Mouse (Mus musculus) skeletal muscle tissue, adult 2 months (tissue): Measurements from ENCODE around the gene Lrrk2.
A peak's percentile ranks its signal among the peaks of the same experiment; 100 is the strongest.

Source experiments
- DNase-seq: peaks from one replicate; pipeline ENCODE4 v3.0.0-alpha.2; 2012; ENCODE audit warnings: low read depth, low spot score

Gene Lrrk2

DNA sequence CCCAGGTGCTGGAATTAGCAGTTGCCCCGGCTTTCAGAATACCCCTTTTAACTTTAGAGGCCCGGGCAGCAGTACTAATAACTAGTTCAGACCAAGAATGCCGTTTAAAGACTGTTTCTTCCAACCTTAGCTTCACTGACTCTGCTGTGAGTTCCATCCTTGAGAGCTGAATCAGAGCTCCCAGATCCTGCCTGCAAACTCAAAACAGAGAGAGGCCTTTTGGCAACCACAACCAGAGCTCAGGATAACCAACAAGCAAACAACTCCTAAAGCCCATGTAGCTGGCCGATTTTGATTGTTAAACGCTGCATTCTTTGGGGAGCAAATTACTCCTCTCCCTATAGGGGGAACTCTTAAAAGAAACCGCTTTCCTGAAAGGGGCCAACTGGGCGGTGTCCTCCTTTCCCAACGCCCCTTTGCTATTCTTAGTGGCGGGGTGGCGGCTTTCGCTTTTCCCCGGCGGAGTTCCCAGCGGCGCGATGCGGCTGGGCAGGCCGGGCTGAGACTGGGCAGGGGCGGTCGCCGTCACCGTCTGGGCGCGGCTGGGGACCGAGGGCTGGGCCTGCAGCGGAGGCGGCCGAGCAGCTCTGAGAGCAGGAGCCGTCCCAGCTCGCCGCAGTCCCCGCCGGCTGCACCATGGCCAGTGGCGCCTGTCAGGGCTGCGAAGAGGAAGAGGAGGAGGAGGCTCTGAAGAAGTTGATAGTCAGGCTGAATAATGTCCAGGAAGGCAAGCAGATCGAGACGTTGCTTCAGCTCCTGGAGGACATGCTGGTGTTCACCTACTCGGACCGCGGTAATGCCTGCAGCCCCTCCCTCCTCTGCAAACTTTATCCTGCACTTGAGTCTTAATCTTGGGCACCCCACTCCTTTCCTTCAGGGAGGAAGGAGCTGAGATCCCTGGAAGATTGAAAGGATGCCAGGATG lies at the start of gene Lrrk2:
Lrrk2 (plus strand) TSS at position 531 of the 924 bp plus-strand sequence.
- DNase-seq = peak; percentile 62

DNA sequence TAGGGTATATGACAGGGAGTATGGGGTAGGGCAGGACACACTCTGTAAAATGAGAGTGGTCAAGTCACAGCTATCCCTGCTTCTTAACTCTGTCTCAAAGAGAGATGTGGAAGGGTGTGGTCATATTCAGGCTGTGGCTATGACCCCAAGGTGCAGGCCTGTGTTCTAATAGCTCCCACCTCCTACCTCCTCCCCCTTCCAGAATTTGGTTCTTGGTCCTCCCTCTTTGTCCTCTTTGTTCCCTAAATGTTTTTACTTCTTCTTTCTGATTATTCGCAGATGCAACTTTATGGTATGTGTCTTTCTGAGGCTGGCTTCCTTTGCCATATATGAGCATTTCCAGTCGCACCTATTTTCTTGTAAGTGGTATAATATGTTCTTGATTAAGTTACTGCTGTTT lies 48.5 kb upstream of the Lrrk2 start:
- no peak for DNase-seq

GRCm38 (mm10) chr15:91629137-91629536 lies 43.8 kb upstream of the Lrrk2 start:
- no peak for DNase-seq

GRCm38 (mm10) chr15:91632473-91632872 lies 40.5 kb upstream of the Lrrk2 start:
- DNase-seq = no peak

DNA sequence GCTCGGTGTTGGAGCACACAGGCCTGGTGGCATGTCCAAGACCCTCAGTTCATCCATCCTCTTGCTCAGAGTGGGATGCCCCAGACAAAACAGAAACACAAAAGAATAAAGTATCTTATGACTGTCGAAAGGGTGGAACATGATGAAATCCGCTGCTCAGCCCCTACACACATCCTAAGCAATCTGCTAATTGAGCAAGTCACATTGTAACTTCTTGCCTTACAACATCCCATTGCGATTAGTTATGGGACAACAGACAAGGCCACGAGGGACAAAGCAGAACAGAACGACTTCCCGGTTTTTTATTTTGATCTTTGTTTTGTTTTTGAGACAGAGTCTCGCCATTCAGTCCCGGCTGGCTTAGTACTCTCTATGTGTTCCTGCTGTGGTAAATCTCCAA lies 39.9 kb upstream of the Lrrk2 start:
- DNase-seq = no peak

DNA sequence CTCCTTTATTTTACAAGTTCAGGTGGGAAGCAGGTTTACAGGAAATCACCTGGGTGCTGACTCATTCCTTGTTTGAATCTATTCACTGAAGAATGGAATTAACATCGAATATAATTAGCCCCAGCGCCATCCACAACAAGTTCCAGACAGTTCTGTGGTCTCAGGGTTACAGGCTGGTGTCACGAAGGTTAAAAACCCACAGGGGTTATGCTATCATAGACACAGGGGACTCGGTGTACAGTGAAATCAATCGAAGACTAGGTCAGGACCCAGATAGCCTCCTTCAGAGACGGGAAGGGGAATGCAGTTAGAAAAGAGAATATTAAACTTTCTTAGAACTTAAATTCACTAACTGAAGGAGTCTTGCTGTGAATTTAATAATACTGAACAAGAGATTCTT lies 39.2 kb upstream of the Lrrk2 start:
- no peak for DNase-seq

DNA sequence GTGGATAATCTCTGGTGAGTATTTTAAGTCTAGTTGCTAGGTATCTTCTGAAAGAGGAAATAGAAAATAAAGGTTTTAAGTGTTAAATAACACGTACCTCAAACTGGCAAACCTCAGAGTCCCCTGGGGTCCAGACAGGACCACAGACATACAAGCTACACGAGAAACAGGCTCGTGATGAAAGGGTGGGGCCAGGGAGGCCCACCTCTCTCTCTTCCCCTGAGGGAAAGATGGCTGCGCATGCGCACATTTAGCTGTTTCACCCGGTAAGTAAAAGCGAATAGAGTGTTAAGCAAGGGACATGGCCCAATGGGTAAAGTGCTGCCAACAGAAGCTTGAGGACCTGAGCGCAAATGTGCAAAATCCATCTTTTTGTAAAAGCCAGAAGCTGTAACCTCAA lies 38.7 kb upstream of the Lrrk2 start:
- DNase-seq = peak; percentile 40

DNA sequence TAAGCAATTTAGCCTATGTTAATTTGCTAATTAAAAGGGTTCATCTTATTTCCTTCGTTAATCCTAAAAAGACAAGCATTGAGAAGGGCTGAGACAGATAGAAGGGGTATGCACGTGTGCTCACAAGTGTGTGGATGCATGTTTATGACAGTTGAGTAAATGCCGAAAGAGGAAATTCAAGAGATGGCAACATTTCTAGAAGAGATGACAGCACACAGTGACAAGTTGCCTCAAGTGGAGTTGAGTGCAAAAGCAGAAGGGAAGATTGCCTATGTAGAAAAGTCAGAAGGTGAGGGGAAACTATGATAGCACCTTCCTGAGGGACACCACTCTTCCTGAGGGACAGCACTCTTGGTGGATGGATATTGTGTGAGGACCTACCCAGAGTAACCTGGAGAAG lies 31.3 kb upstream of the Lrrk2 start:
- DNase-seq = no peak

GRCm38 (mm10) chr15:91642682-91643306 lies 30.2 kb upstream of the Lrrk2 start:
- no peak for DNase-seq

- no peak for DNase-seq
These were observed 29.2 kb upstream of the Lrrk2 start for GRCm38 (mm10) chr15:91643632-91644348.

GRCm38 (mm10) chr15:91650270-91650669 lies 22.7 kb upstream of the Lrrk2 start:
- DNase-seq = no peak

DNA sequence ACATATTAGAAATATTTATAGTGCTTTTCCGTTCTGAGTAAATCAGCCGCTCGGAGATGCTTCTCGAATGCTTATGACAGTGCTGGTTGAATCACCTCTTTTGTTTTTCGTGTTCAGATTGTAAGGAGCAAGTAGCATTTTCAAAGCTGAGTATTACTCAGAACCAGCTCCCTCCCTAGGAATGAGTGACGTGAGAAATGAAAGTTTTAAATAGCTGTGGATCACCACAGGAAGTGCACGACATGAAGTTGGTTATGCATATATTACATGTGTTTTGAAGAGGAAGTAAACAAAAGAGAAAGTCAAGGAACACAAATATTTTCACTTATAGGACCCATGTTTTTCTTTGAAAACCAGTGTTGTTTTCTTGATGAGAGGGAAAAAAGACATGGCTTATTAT lies 21.5 kb upstream of the Lrrk2 start:
- DNase-seq = no peak

- no peak for DNase-seq
These were observed 14.7 kb upstream of the Lrrk2 start for GRCm38 (mm10) chr15:91658227-91658626.

DNA sequence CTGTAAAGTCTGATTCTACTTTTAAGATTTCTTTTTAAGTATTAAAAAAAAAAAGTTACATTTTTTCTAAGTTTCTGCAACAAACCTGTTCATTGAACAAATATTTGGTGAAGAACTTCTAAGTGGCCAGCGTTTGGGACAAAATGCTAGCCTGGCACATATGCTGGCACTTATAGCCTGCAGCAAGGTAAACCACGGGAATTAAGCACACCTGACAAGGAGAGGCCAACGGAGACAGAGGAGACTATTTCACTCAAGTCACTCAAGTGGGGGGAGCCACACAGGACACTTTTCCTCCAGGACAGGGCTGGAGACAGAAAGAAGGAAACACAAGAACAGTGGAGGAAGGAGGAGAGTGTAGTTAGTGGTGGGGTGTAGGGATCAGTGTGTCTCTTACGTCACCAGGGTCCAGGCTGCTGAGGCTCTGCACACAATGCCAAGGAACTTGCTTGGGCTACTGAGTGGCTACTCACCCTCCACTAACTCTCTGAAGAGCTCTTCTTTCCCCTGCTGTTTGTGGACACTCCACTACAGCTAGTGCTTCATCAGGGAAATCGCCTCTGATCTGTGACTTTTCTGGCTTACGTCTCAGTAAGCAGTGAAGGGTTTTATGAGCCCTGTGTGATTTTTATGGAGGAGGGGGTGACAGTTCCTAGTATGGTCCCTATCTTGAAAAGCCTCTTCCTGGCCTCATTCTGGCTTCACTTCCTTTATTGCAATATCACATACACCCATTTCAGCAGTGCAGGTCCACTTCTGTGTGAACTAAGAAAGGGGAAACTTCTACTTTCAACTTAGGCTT lies 12.5 kb upstream of the Lrrk2 start:
- no peak for DNase-seq

DNA sequence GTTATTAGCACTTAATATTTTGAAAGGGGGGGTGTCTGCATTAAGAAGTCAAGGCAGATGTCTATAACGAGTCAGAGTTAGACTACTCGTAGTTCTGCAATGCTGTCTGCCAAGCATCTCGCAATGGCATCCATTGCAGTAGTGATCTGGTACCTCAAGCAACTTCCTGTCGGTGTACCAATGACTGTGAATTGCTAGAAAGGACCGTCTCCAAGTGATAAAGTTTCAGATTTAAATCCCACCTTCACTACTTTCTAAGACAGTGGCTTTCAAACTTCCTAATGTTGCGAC lies 12.0 kb upstream of the Lrrk2 start:
- DNase-seq = no peak

DNA sequence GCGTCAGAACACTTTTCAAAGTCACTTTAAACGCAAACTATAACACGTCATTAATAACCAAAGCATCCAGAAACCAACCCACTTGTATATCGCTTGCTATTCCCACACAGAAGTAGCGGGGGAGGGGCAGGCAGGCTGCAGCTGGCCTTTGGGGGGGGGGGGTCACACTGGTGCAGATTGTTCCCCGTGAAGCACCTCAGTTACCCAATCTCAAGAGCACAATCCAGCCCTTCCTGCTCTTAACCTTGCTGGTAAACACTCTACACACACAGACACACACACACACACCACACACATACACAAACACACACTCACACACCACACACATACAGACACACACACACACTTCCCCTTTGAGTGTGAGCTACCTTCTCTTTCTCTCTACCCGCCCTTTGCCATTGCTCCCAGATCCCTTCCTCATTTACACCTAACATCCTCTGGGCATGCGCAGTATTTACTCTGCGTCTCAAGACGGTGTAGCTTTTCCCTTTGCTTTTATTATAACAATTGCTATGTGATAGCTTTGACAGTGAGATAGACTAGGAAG lies 8.3 kb upstream of the Lrrk2 start:
- DNase-seq = no peak

- DNase-seq = no peak
These were observed 7.4 kb upstream of the Lrrk2 start for GRCm38 (mm10) chr15:91665530-91665929.

GRCm38 (mm10) chr15:91671216-91671615 lies 1.8 kb upstream of the Lrrk2 start:
- no peak for DNase-seq

- DNase-seq = no peak
These were observed 988 bp upstream of the Lrrk2 start for GRCm38 (mm10) chr15:91671987-91672386.

DNA sequence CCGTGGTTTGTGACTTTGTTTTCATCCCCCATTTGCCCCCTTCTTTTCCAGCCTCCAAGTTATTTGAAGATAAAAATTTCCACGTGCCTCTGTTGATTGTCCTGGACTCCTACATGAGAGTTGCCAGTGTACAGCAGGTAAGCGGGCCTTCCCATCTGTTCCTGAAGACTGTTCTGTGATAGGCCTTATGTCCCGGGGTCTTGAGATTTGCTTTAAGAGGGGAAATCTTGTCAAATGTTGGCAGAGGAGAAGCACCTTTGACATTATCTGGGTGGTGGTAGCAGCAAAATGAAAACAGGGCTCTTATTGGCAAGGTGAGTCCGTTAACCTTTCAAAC lies 562 bp downstream of the Lrrk2 start:
- DNase-seq = no peak

DNA sequence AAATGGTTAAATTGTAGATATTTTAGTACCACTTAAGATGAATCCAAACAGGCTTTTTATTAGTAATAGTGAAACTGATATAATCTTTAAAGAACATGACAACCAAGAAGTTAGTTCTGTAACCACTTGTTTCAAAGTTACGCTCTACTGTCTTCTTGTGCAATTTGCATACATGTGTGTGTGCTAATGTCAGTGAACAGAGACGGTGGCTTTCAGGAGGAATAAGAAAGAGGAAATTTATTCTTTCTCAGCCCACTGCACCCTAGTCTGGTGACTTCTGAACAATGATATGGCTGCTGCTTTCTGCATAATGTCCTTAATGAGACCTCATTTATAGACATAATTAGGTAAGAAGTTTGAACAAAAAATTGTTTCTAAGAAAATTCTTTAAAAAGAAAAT lies 7.1 kb downstream of the Lrrk2 start:
- DNase-seq = no peak
